Mouse (Mus musculus): ENCODE measurements around the gene Olfr1061. TPM values are rescaled to one million over a fixed set of nuclear protein-coding genes. Genes with fewer than 3 reads are reported as not detected.
"Not testable (repeated sequence)": the region's sequence is repeated elsewhere in the genome, so short reads cannot be mapped to it uniquely, and the experiment has no call there.

The Olfr1061 gene
- not detected in 2 replicates for polyA plus RNA-seq (2015; fragmentation: Nextera tagmentation; extraction: Ambion mirVana)

DNA sequence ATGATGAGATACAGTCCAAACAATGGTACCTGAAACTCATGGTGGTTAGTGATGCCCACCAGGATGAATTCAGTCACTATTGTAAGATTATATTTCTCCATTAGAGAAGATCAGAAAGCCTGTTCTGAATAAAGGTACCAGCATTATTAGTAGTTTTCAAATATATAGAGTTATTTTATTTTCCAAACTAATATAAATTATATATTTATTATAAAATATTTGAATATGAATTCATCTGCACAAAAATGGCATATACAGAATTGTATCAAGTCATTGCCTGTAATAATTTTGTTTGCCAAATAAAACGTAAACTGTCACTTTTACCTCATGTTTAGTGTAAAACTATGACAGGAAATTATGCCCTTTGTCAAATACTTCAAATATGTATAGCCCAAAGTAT lies at the start of gene Olfr1061:
Olfr1061 (minus strand) TSS at position 101 of the 400 bp plus-strand sequence.
- DNase-seq (ENCODE audit: low spot score) (no peak), ATAC-seq (replicated peaks; ENCODE audit: low FRiP score, low read depth) (no peak)
- H3K4me3 ChIP-seq (replicated peaks; ENCODE audit: low read depth, low read length) = no peak within 1 kb of the TSS
- no peaks in the 10 kb centered on the region for H3K4me1 ChIP-seq (replicated peaks; ENCODE audit: insufficient read depth, low read length)
- no peak within 1 kb of the TSS for H3K9ac ChIP-seq (ENCODE audit: low read depth, low read length)
- no peaks in the 10 kb centered on the region for H3K9me3 ChIP-seq (replicated peaks; ENCODE audit: low read length)
- H3K27me3 ChIP-seq (ENCODE audit: insufficient read depth, low read length) = no peaks in the 10 kb centered on the region
- H3K36me3 ChIP-seq (ENCODE audit: insufficient read depth, low read length) = no peaks in the 10 kb centered on the region
- H3K4me2 ChIP-seq (ENCODE audit: low read length) = no peak within 1 kb of the TSS
- 79% methylated on average over 1 of the region's 1 CpGs for WGBS
- TF ChIP-seq CTCF (IDR thresholded peaks at IDR 0.05; ENCODE audit: low read depth) = no peak
- H3K27ac ChIP-seq = no peak within 1 kb of the TSS

DNA sequence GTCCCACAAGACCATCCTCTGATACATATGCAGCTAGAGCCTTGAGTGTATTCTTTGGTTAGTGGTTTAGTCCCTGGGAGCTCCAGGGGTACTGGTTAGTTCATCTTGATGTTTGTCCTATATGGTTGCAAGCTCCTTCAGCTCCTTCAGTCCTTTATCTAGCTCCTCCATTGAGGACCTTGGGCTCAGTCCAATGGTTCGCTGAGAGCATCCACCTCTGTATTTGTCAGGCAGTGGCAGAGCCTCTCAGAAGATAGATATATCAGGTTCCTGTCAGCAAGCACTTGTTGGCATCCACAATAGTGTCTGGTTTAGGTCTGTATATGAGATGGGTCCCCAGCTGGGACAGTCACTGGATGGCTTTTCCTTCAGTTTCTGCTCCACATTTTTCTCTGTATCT lies 46.6 kb upstream of the Olfr1061 start:
- TF ChIP-seq CTCF (IDR thresholded peaks at IDR 0.05; ENCODE audit: low read depth) = no peak
- Histone ChIP-seq H3K4me3 (replicated peaks; ENCODE audit: low read depth, low read length) (no peak overlapping the region), H3K9ac (ENCODE audit: low read depth, low read length) (no peak overlapping the region), H3K4me1 (replicated peaks; ENCODE audit: insufficient read depth, low read length) (no peaks in the 10 kb centered on the region), H3K9me3 (replicated peaks; ENCODE audit: low read length) (no peaks in the 10 kb centered on the region), H3K27ac (no peak overlapping the region), H3K4me2 (ENCODE audit: low read length) (no peak overlapping the region), H3K27me3 (ENCODE audit: insufficient read depth, low read length) (no peaks in the 10 kb centered on the region), H3K36me3 (ENCODE audit: insufficient read depth, low read length) (no peaks in the 10 kb centered on the region)
- 91% methylated on average over 1 of the region's 1 CpGs for WGBS
- DNase-seq (ENCODE audit: low spot score) = no peak
- ATAC-seq (replicated peaks; ENCODE audit: low FRiP score, low read depth) = no peak

DNA sequence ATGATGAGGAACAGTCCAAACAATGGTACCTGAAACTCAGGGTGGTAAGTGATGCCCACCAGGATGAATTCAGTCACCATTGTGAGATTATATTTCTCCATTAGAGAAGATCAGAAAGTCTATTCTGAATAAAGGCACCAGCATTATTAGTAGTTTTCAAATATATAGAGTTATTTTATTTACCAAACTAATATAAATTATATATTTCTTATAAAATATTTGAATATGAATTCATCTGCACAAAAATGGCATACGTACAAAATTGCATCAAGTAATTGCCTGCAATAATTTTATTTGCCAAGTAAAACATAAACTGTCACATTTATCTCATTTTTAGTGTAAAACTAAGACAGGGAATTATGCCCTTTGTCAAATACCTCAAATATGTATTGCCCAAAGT lies 42.3 kb upstream of the Olfr1061 start, which contains the start of gene Olfr1066:
Olfr1066 (minus strand) TSS at position 101 of the 400 bp plus-strand sequence.
- Histone ChIP-seq H3K9me3 (replicated peaks; ENCODE audit: low read length) (no peaks in the 10 kb centered on the region), H3K9ac (ENCODE audit: low read depth, low read length) (no peak within 1 kb of the TSS), H3K4me3 (replicated peaks; ENCODE audit: low read depth, low read length) (no peak within 1 kb of the TSS), H3K27ac (no peak within 1 kb of the TSS), H3K27me3 (ENCODE audit: insufficient read depth, low read length) (no peaks in the 10 kb centered on the region), H3K36me3 (ENCODE audit: insufficient read depth, low read length) (no peaks in the 10 kb centered on the region), H3K4me1 (replicated peaks; ENCODE audit: insufficient read depth, low read length) (no peaks in the 10 kb centered on the region), H3K4me2 (ENCODE audit: low read length) (no peak within 1 kb of the TSS)
- no peak for DNase-seq (ENCODE audit: low spot score)
- ATAC-seq (replicated peaks; ENCODE audit: low FRiP score, low read depth) = no peak
- WGBS = 80% methylated on average over 1 of the region's 1 CpGs
- TF ChIP-seq CTCF (IDR thresholded peaks at IDR 0.05; ENCODE audit: low read depth) = no peak

GRCm38 (mm10) chr2:86450491-86450890 lies 36.6 kb upstream of the Olfr1061 start, which contains the start of gene Olfr1065:
Gene Olfr1065 (minus strand): TSS chr2:86450591.
- WGBS = no CpG with 5 or more reads among the region's 1 CpGs
- not testable (repeated sequence) for DNase-seq (ENCODE audit: low spot score); H3K27ac ChIP-seq; ATAC-seq (replicated peaks; ENCODE audit: low FRiP score, low read depth); H3K4me1 ChIP-seq (replicated peaks; ENCODE audit: insufficient read depth, low read length); H3K9me3 ChIP-seq (replicated peaks; ENCODE audit: low read length); H3K36me3 ChIP-seq (ENCODE audit: insufficient read depth, low read length); H3K27me3 ChIP-seq (ENCODE audit: insufficient read depth, low read length); H3K9ac ChIP-seq (ENCODE audit: low read depth, low read length); H3K4me3 ChIP-seq (replicated peaks; ENCODE audit: low read depth, low read length); H3K4me2 ChIP-seq (ENCODE audit: low read length)

DNA sequence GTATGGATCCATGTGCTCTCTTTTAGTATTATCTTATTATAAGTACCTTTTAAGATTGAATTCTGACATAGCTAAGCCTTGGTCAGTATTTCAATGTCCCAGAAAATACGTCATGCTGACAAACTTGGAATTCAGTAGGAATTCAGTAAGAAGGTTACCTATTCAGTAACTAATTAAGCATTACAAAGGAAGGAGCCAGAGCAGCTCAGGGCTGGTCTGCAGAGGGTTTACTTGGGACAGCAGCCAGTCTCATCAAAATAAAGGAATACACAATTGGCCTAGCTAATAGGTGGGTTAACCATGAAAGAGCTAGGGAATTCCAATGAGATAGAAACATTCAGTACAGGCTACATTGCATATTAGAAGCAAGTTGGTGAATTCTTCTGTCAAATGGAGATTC lies 28.3 kb upstream of the Olfr1061 start:
- WGBS = 68% methylated on average over 1 of the region's 1 CpGs
- not testable (repeated sequence) for DNase-seq (ENCODE audit: low spot score); H3K27ac ChIP-seq; H3K4me1 ChIP-seq (replicated peaks; ENCODE audit: insufficient read depth, low read length); H3K9ac ChIP-seq (ENCODE audit: low read depth, low read length); ATAC-seq (replicated peaks; ENCODE audit: low FRiP score, low read depth); H3K4me3 ChIP-seq (replicated peaks; ENCODE audit: low read depth, low read length); H3K9me3 ChIP-seq (replicated peaks; ENCODE audit: low read length); H3K4me2 ChIP-seq (ENCODE audit: low read length); H3K36me3 ChIP-seq (ENCODE audit: insufficient read depth, low read length); H3K27me3 ChIP-seq (ENCODE audit: insufficient read depth, low read length)

- not testable (repeated sequence) for H3K4me1 ChIP-seq (replicated peaks; ENCODE audit: insufficient read depth, low read length); H3K9ac ChIP-seq (ENCODE audit: low read depth, low read length); H3K4me3 ChIP-seq (replicated peaks; ENCODE audit: low read depth, low read length); ATAC-seq (replicated peaks; ENCODE audit: low FRiP score, low read depth); H3K27ac ChIP-seq; H3K4me2 ChIP-seq (ENCODE audit: low read length); H3K36me3 ChIP-seq (ENCODE audit: insufficient read depth, low read length); H3K27me3 ChIP-seq (ENCODE audit: insufficient read depth, low read length); DNase-seq (ENCODE audit: low spot score); H3K9me3 ChIP-seq (replicated peaks; ENCODE audit: low read length)
- 89% methylated on average over 8 of the region's 8 CpGs for WGBS
Observed at GRCm38 (mm10) chr2:86428511-86428910, 14.7 kb upstream of the Olfr1061 start.

DNA sequence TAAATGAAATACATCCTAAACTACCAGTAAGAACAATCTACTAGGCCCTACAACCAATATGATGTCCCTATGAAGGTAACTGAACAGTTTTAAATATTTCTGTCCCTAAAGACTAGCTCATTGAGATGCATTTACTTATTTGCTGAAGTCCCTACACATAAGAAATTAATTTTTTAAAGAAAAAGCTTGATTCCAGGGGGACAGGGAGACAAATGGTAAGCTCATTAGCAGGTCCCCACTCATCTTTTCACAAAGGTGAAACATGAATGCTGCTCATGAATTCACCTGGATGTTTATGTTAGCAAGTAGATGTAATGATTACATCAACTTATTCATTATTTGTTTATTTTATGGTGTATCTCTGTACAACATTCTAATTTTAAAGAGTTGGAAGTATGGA lies 12.8 kb upstream of the Olfr1061 start, which contains the start of gene Olfr1062:
Olfr1062 (minus strand) TSS at position 101 of the 400 bp plus-strand sequence.
- H3K27me3 ChIP-seq (ENCODE audit: insufficient read depth, low read length); H3K36me3 ChIP-seq (ENCODE audit: insufficient read depth, low read length); H3K9me3 ChIP-seq (replicated peaks; ENCODE audit: low read length); DNase-seq (ENCODE audit: low spot score); H3K27ac ChIP-seq; H3K4me1 ChIP-seq (replicated peaks; ENCODE audit: insufficient read depth, low read length); H3K4me3 ChIP-seq (replicated peaks; ENCODE audit: low read depth, low read length); H3K4me2 ChIP-seq (ENCODE audit: low read length); H3K9ac ChIP-seq (ENCODE audit: low read depth, low read length); ATAC-seq (replicated peaks; ENCODE audit: low FRiP score, low read depth): not testable (repeated sequence)
